Mouse (Mus musculus): ENCODE measurements at regions not wholly inside any gene's neighbourhood (a gene's known extent, or its start where the extent isn't known, plus 50 kb on each side); places are given as distances from the start of the nearest gene placed in this dataset.
"Not testable (repeated sequence)": the region's sequence is repeated elsewhere in the genome, so short reads cannot be mapped to it uniquely, and the experiment has no call there.

DNA sequence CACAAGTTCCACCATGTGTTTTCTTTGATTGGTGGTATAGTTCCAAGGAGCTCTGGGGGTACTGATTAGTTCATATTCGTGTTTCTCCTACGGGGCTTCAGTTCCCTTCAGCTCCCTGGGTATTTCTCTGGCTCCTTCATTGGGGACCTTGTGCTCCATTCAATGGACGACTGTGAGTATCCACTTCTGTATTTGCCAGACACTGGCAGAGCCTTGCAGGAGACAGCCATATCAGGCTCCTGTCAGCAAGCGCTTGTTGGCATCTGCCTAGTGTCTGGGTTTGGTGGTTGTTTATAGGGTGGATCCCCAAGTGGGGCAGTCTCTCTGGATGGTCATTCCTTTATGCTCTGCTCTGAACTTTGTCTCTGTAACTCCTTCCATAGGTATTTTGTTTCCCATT lies 1905.5 kb upstream of the Sel1l start:
- DNase-seq; intact Hi-C loops (cut with DNase I): not testable (repeated sequence)

DNA sequence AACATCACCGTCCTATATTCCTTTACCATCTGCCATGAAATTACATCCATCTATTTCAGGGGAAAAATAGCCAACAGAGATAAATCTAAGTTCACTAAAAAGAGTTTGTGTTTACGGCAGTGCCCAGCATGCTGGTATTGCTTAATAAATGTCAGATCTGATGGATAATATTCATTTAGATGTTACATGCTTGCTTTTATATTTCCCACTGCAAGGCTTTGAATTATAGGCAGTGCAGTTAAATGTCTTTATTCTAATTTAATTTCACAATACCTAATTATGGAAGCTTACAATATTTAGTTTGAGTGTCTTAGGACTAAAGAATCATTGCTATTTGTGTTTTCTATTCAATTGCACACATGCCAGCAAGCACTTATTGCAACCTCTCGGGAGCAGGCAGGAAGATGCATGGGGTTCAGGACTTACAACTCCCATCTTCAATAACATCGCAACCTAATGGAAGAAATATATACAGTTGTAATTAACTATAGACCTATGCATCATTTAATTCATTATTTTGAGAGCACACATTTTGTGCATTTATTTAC lies 1899.4 kb upstream of the Sel1l start:
- no peak for DNase-seq
- intact Hi-C loops (cut with DNase I): no loop called here

- no peak for DNase-seq
- intact Hi-C loops (cut with DNase I): no loop called here
Measured at GRCm38 (mm10) chr12:93718704-93719497, 1869.9 kb upstream of the Sel1l start.

GRCm38 (mm10) chr12:93705956-93706355 lies 1857.0 kb upstream of the Sel1l start:
- DNase-seq: peak; percentile 43
- intact Hi-C loops (cut with DNase I): no loop called here

DNA sequence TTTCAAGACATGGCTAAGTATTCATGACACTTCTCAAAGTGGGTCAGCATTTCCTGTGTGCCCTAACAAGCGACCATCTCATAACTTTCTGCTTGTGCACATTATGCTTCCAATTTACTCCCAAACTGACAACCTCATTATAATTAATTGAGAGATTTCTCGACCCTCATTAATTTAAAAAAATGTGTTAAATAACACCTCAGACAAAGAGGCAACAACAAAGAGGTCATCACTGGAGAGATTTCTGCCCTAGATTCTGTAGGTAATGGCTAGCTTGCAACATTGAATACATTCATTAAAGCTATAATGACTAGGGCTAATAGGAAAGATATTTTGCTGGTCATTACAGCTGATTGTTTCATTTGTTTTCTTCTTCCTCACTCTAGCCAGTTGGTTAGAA lies 1838.2 kb upstream of the Sel1l start:
- intact Hi-C loops (cut with DNase I): no loop called here
- DNase-seq: no peak

DNA sequence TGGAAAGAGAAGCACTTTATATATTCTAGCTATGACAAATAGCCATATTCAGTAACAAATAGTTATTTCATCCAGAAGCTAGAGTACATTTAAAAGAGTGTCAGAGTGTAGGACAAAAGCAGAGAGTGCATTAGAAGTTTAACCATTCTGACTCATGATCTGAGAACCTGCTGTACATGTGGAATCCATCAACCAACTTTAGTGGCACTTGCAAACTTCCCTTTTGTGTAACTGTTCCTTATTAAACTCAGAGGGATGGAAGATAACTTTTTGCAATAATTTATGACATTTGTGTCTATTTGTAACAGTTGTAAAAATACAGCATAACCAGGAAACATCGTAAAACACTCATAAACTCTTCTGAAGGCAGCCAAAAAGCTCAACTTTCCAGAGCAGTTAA lies 1835.4 kb upstream of the Sel1l start:
- intact Hi-C loops (cut with DNase I): no loop called here
- DNase-seq: no peak

DNA sequence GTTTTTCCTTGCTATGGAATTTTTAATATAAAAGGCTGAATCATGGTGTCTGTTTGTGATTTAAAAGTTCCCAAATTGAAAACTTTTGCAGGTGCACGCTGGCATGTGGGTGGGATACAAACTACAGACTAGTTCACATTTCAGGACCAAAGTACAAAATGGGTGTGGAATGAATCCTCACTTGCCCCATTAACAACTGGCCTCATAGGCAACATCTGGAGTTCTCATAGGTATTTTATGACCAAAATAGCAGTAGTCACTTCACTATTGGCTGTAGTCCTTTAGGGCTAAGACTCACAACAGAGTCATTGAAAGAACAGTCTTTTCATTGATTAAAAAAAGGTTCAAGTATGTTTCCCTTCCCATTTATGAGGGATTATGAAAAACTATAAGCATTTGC lies 1828.5 kb upstream of the Sel1l start:
- intact Hi-C loops (cut with DNase I): no loop called here
- DNase-seq: no peak

DNA sequence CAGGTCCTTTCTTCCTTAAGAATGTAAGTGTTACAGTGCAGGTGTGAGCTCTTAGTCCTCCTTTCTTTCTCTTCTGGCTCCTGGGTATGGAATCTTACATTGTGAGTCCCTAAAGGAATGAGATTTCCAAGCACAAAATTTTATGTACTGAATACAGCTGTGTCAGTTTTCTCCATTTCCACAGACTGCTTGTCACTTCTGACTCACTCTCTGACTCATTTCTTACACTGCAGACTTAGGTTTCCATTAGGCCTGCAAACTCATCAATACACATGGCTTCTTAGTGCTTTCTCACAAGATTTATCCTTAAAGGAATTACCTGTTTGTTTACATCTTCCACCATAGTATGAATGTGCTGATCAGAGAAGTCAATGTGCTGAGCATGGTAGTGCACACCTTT lies 1826.1 kb upstream of the Sel1l start:
- DNase-seq: no peak
- intact Hi-C loops (cut with DNase I): no loop called here

DNA sequence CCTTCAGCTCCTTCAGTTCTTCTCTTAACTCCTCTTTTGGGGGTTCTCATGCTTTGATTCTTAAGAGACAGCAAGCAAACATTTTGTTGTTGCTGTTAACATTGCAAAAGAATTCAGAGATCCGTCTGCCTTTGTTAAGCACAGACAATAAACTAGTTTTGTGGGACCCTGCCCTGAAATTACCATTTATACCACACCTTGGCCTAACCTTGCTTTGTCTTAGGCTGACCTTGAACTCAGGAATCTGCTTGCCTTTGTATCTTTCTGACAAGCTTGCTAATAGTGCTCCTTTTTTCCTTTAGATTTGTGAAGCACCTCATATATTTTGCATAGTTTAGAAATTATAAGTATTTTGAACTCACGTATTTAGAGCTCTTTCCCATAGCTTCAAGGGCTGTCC lies 1820.3 kb upstream of the Sel1l start:
- no peak for DNase-seq
- intact Hi-C loops (cut with DNase I): no loop called here

GRCm38 (mm10) chr12:93666799-93667198 lies 1817.8 kb upstream of the Sel1l start:
- intact Hi-C loops (cut with DNase I): no loop called here
- no peak for DNase-seq
